Mouse (Mus musculus): ENCODE measurements at regions not wholly inside any gene's neighbourhood (a gene's known extent, or its start where the extent isn't known, plus 50 kb on each side); places are given as distances from the start of the nearest gene placed in this dataset.

- no peak for DNase-seq
Observed at GRCm38 (mm10) chr13:19883896-19884658, 60.0 kb upstream of the Gpr141 start.

- no peak for DNase-seq
Observed at GRCm38 (mm10) chr13:19882889-19883288, 58.8 kb upstream of the Gpr141 start.

- no peak for DNase-seq
Observed at GRCm38 (mm10) chr13:19881772-19882171, 57.7 kb upstream of the Gpr141 start.

GRCm38 (mm10) chr13:19874621-19875249, 50.7 kb upstream of the Gpr141 start:
- DNase-seq: no peak
